ENCODE assay signal across 26 mouse cellular contexts in genomic region chr5:22574751-22575150, GRCm38 (mm10). TPM values are rescaled to one million over a fixed set of nuclear protein-coding genes. Genes with fewer than 3 reads are reported as not detected.
DNase-seq lines count a peak whose midpoint lies in the region; ATAC-seq and TF ChIP-seq lines count a peak whose summit lies in the region.
"Had no signal": no experiment of that assay in that cellular context is flagged by ENCODE, and none has a peak within 500 bp of the region (broad histone marks: within the 10 kb centered on the region; RNA-seq: fewer than 3 reads in every experiment).

No protein-coding gene starts in this region.

- H3K4me1 ChIP-seq in midbrain, embryonic 11.5 days (ENCODE audit: control insufficient read depth, insufficient read depth, low read length), result no peaks in the 10 kb centered on the region
- no peaks in the 10 kb centered on the region for H3K4me1 ChIP-seq in midbrain, embryonic 14.5 days (ENCODE audit: control insufficient read depth, insufficient read depth, low read length)
- peaks cover 2% of the 10 kb centered on the region for H3K4me1 ChIP-seq in ES-Bruce4 (ENCODE audit: control insufficient read depth, insufficient read depth, low read length)
- H3K4me1 ChIP-seq: forebrain, embryonic 13.5 days; hindbrain, embryonic 12.5 days; hindbrain, embryonic 15.5 days had no signal

- H3K36me3 ChIP-seq in midbrain, embryonic 11.5 days (ENCODE audit: control insufficient read depth, insufficient read depth, low read length), result no peaks in the 10 kb centered on the region
- no peaks in the 10 kb centered on the region for H3K36me3 ChIP-seq in midbrain, embryonic 14.5 days (ENCODE audit: control insufficient read depth, insufficient read depth, low read length)
- H3K36me3 ChIP-seq in ES-Bruce4 (ENCODE audit: control insufficient read depth, insufficient read depth, low read length, poor library complexity, severe bottlenecking), result no peaks in the 10 kb centered on the region
- H3K36me3 ChIP-seq: hindbrain, embryonic 12.5 days; hindbrain, embryonic 15.5 days had no signal

- H3K27ac ChIP-seq in midbrain, embryonic 11.5 days (ENCODE audit: low read depth, low read length), result no peak overlapping the region
- H3K27ac ChIP-seq in midbrain, embryonic 14.5 days (replicated peaks; ENCODE audit: low read depth, low read length), result no peak overlapping the region
- peak overlapping the region; percentile 37 for H3K27ac ChIP-seq in ES-Bruce4 (ENCODE audit: insufficient read depth, low read length)
- H3K27ac ChIP-seq: forebrain, embryonic 13.5 days; heart, adult 2 months; hindbrain, embryonic 12.5 days; hindbrain, embryonic 15.5 days had no signal

- no peaks in the 10 kb centered on the region for H3K27me3 ChIP-seq in midbrain, embryonic 11.5 days (ENCODE audit: control insufficient read depth, insufficient read depth, low read length)
- H3K27me3 ChIP-seq in midbrain, embryonic 14.5 days (ENCODE audit: control insufficient read depth, insufficient read depth, low read length), result no peaks in the 10 kb centered on the region
- H3K27me3 ChIP-seq in ES-Bruce4 (ENCODE audit: control insufficient read depth, insufficient read depth, low read length, poor library complexity, severe bottlenecking), result no peaks in the 10 kb centered on the region
- H3K27me3 ChIP-seq: CH12.LX; forebrain, embryonic 13.5 days; hindbrain, embryonic 12.5 days; hindbrain, embryonic 15.5 days; Patski had no signal

- TF ChIP-seq POLR2A in ES-Bruce4 (IDR thresholded peaks at IDR 0.05; ENCODE audit: insufficient read depth, low read length), result no peak

- 60% methylated on average over 3 of the region's 3 CpGs for whole genome bisulfite sequencing in midbrain, embryonic 11.5 days
- 61% methylated on average over 3 of the region's 3 CpGs for WGBS in midbrain, embryonic 14.5 days

- no peak overlapping the region for H3K4me2 ChIP-seq in midbrain, embryonic 11.5 days
- no peak overlapping the region for H3K4me2 ChIP-seq in midbrain, embryonic 14.5 days (ENCODE audit: low read length)
- H3K4me2 ChIP-seq: forebrain, embryonic 13.5 days; heart, embryonic 11.5 days; hindbrain, embryonic 12.5 days; hindbrain, embryonic 15.5 days had no signal

- no peak overlapping the region for H3K9ac ChIP-seq in midbrain, embryonic 11.5 days (ENCODE audit: low read length)
- H3K9ac ChIP-seq in midbrain, embryonic 14.5 days (replicated peaks; ENCODE audit: low read length), result no peak overlapping the region
- no peak overlapping the region for H3K9ac ChIP-seq in ES-Bruce4 (ENCODE audit: low read depth, poor library complexity, severe bottlenecking)
- H3K9ac ChIP-seq: forebrain, embryonic 13.5 days; hindbrain, embryonic 12.5 days; hindbrain, embryonic 15.5 days had no signal

- no peak for TF ChIP-seq CTCF in ES-Bruce4 (IDR thresholded peaks at IDR 0.05; ENCODE audit: low read depth, low read length)

- H3K9me3 ChIP-seq in midbrain, embryonic 11.5 days (ENCODE audit: control insufficient read depth, low read length), result no peaks in the 10 kb centered on the region
- no peaks in the 10 kb centered on the region for H3K9me3 ChIP-seq in midbrain, embryonic 14.5 days (ENCODE audit: control insufficient read depth, low read length)
- H3K9me3 ChIP-seq in ES-Bruce4 (replicated peaks; ENCODE audit: control insufficient read depth, insufficient read depth, low read length, poor library complexity, severe bottlenecking), result no peaks in the 10 kb centered on the region
- H3K9me3 ChIP-seq: forebrain, embryonic 13.5 days; hindbrain, embryonic 12.5 days; hindbrain, embryonic 15.5 days had no signal

- no peak for TF ChIP-seq EP300 in ES-Bruce4 (IDR thresholded peaks at IDR 0.05; ENCODE audit: insufficient read depth, low read depth, low read length)

- ATAC-seq in midbrain, embryonic 11.5 days (ENCODE audit: low FRiP score), result no peak
- ATAC-seq in midbrain, embryonic 14.5 days (ENCODE audit: low FRiP score, low TSS enrichment), result no peak
- ATAC-seq: activated CD4-positive, CD25-positive, alpha-beta regulatory T cell, adult 4 months; forebrain, embryonic 13.5 days; forebrain, embryonic 16.5 days; intestine, postnatal 0 days; Patski had no signal

- no peak overlapping the region for H3K4me3 ChIP-seq in midbrain, embryonic 11.5 days (ENCODE audit: low read depth, low read length)
- no peak overlapping the region for H3K4me3 ChIP-seq in midbrain, embryonic 14.5 days (replicated peaks; ENCODE audit: low read depth, low read length)
- no peak overlapping the region for H3K4me3 ChIP-seq in ES-Bruce4 (ENCODE audit: low read depth, low read length)
- H3K4me3 ChIP-seq: erythroblast, embryonic 14.5 days; forebrain, embryonic 13.5 days; heart, adult 2 months; hindbrain, embryonic 12.5 days; hindbrain, embryonic 15.5 days had no signal

- DNase-seq in midbrain, embryonic 11.5 days (ENCODE audit: low spot score, missing footprints), result peak; percentile 61
- no peak for DNase-seq in midbrain, embryonic 14.5 days
- DNase-seq in NIH3T3 (ENCODE audit: low read depth) (peak; percentile 10), MN1 (ENCODE audit: low spot score) (no peak)
- DNase-seq in brain, adult 2 months (ENCODE audit: low read depth, low spot score), result peak; percentile 37
- DNase-seq in urinary bladder, postnatal 4 days (ENCODE audit: low spot score in 2 of 2), result no peak
- no peak for DNase-seq in heart, adult 8-10 months (ENCODE audit: low spot score)
- DNase-seq: adrenal gland, adult 8-10 months; adrenal gland, postnatal 25 days; B cell, adult 2 months; cerebellum, adult 18-20 months; cerebellum, adult 9-10 months; gastrocnemius, postnatal 36 days; heart, adult 2 months; kidney, adult 2 months had no signal

RNA-seq across cellular contexts. Expression of gene Orc5, which starts 24.5 kb away (rescaled TPM):
- 49.4 and 50.5 TPM in 2 replicates for polyA plus RNA-seq in midbrain, embryonic 11.5 days (2014; fragmentation: Nextera tagmentation; extraction: Ambion mirVana)
- polyA plus RNA-seq in midbrain, embryonic 14.5 days (2014; fragmentation: Nextera tagmentation; extraction: Ambion mirVana), result 35.8 and 41.6 TPM in 2 replicates
- polyA plus RNA-seq in ES-Bruce4 (2011; ENCODE audit: insufficient read depth, insufficient read length, low read depth, missing spikeins), result 70.5 and 70.9 TPM in 2 replicates
- 1 to 10 TPM; 7.9 to 8.5 (median 8.4) TPM for total RNA-seq in heart, adult 8-10 months (2022)

Comparison
In these comparisons a context has a peak if more than half of its experiments do, and no peak if none do; other contexts are left out.
1. DNase-seq: peak in midbrain, embryonic 11.5 days (single experiment), NIH3T3 (single experiment) and brain, adult 2 months (single experiment); none in midbrain, embryonic 14.5 days (single experiment), urinary bladder, postnatal 4 days (0 of 2), MN1 (single experiment) and heart, adult 8-10 months (single experiment).